Mouse (Mus musculus): Measurements from ENCODE around the gene Cilp. TPM values are rescaled to one million over a fixed set of nuclear protein-coding genes. Genes with fewer than 3 reads are reported as not detected.
A peak's percentile ranks its signal among the peaks of the same experiment; 100 is the strongest.
"Not testable (repeated sequence)": the region's sequence is repeated elsewhere in the genome, so short reads cannot be mapped to it uniquely, and the experiment has no call there.

Gene Cilp
- total RNA-seq (2021): 10 to 100 TPM in 1 of 2 experiments, 1 to 10 TPM in 1; 8.6 to 10.9 TPM
- long read RNA-seq, experiment 1, partial matches to known transcripts: 5 of 5 reads
- long read RNA-seq, experiment 1, other reads (novel, unspliced or antisense): 0 of 5 reads
- long read RNA-seq, experiment 2, partial matches to known transcripts: 0 of 1 reads
- long read RNA-seq, experiment 2, other reads (novel, unspliced or antisense): 1 of 1 reads

DNA sequence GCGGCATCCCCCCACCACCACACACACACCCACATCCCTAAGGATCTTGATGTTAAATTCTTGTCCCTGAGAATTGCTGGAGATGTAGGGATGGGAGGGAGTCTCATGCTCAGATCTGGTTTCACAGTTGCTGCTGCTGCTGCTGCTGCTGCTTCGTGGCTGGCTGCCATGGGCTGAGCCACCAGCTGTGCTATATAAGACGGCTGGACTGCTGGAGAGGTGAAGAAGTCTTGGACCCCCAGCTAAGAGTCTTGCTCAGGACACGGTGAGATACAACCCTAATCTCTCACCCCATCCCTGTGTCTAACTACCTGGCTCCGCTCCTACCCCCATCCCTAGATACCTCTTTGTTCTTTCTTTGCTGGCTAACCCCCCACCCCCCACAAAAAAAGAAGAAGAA lies at the start of gene Cilp:
Cilp (plus strand) TSS at position 222 of the 400 bp plus-strand sequence.
- no peak for DNase-seq

DNA sequence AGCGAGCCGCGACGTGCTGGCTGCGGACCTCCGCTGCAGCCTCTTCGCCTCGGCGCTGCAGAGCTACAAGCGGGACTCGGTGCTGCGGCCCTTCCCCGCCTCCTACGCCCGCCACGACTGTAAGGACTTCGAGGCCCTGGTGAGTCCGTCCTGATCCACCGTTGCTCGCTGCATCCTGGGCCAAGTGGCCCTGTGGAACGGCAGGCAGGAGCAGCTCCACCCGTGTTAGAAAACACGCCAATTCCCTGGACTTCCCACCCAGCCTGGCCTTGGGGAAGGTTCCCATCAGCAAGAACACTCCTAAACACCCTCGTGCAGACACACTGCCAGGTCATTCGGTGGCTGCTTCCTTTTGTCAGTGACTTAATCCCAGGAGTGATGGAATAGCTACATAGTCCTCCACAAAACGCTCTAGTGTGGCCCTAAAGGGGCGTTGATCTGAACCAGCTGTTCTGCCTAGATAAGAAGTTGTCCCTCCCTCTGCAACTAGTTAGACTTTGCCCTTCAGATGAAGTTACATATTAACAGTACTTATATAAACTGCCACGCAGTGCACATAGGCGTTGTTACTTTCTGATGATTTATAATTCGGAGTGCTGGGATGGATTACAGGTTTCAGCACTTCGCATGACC lies 49.4 kb upstream of the Cilp start:
- no peak for DNase-seq

DNA sequence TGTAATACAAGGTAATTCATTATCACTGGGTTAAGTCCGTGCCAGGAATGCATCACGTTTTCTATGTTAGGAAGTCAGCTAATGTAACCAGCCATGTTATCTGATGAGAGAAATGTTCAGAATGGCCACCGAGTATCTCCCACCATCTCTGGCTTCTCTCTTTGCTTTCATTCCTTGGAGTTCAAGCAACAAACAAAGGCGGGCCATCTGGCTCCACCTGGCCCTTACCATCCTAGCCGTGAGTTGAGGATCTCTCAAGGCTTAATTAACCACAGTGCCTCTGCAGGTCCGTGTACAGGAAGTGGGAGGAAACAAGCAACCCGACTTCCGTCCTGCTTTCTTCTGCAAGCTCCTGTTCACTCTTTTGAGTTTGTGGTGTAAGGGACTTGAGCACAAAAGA lies 48.0 kb upstream of the Cilp start:
- DNase-seq: no peak

GRCm38 (mm10) chr9:65217661-65218060 lies 47.3 kb upstream of the Cilp start:
- peak; percentile 69 for DNase-seq

DNA sequence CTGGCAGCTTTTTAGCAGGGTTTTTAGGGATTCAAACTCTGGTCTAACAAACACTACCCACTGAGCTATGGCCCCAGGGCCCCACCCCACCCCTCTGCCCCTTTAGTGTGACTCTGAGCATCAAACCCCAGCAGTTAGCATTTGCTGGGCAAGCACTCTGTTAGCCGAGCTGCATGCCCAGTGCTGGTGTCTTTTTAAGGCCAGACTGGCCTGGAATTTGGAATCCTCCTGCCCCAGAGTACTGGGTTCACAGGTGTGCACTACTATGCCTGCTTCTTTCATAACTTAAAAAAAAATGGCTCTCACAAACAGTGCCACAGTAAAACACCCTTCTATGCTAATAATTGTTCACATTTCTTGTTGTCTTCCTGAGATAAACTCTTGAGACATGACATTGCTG lies 46.1 kb upstream of the Cilp start:
- no peak for DNase-seq

- not testable (repeated sequence) for DNase-seq
Measured at GRCm38 (mm10) chr9:65220398-65220797, 44.6 kb upstream of the Cilp start.

DNA sequence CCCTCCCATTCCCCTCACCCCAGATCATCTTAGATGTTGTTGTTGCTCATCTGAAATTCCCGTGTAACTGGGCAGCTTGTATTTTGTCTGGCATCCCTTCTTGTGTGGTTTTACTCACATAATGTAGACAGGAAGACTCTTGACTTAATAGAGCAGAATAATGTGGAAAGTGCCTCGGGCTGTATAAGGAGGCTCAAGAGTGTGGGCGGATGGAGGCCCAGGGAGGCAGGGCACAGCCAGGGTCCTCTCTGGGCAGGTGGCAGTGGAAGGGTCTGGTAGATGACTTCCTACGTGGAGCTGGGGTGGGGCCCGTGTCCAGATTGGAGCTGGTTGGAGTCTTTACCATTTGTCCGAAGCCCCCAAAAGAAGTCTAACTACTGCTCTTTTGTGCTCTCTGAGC lies 41.1 kb upstream of the Cilp start:
- DNase-seq: no peak

DNA sequence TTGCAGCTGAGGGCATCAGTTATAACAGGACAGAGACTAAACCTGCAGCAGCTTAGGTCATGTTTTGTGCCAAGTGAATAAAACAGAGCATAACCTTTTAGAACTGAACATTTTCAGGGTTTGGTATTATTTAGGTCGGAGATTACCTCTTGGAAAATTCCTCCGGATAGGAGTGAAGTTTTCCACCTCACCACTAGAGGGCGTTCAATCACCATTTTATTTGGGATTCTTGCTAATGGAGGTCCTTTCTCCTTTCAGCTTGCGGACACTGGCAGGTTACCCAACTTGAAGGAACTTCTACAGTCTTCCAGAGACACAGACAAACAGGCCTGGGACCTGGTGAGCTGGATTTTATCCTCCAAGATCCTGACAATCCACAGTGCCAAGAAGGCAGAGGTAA lies 39.2 kb upstream of the Cilp start:
- peak; percentile 70 for DNase-seq

DNA sequence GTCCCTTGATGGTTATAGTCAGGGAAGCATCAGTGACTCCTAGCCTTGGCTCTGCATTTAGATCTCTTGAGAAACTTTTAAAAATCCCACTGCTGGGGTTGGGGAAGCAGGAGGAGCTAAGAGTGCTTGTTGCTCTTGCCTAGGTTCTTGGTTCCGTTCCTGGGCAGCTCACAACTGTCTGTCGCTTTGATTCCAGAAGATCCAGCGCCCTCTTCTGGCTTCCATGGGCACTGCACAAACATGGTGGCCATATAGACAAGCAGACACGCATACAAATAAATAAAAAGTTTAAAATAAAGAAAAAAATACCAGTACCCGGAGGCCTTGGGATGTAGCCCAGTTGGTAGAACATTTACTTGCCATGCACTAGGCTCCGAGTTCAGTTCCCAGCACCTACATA lies 34.7 kb upstream of the Cilp start:
- DNase-seq: no peak

DNA sequence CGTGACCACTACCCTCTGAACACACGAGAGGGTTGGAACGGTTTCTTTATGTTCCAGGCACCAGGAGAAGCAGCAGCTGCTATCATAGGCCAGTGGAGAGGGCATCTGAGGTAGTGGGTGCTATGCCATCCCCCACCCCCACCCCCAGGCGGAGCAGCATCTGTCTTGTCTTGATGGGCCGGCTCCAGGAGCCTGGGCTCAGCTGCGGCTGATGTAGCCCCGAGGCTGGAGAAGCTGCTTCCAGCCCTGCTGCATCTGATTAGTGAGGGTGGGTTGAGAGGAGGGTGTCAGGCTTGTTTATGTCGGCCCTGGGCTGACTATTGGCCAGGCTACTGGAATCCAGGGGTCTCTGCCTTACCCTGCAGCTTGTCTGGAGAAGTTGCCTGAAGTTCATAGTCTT lies 33.7 kb upstream of the Cilp start:
- DNase-seq: no peak

DNA sequence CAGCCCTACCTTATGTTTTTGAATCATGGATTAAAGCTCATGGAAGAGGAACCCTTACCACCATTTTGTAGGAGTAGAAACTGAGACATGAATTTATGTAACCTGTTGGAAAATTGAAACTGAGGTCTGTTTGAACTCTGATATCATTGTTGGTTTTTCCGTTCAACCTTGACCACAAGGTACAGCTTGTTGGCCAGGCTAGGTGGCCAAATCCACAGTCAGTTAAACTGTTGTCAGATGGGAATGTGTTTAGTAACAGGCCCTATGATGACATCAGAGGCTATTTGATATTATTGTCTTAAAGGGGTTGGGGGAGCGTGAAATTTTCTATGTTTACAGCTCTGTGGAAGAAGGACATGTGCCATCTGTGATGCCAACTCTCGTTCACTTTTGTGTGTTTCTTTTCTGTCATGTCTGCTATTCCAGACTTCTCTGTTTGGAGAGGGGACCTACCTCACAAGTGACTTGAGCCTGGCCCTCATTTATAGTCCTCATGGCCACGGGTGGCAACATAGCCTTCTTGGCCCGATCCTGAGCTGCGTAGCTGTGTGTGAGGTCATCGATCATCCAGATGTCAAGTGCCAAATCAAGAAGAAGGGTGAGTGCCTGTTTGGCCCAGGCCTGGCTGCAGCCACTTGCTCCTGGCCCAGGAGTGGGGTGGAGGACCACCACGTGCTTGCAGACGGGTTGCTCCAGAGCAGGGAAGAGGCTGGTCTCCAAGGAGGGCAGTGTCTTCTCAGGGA lies 31.6 kb upstream of the Cilp start:
- no peak for DNase-seq

GRCm38 (mm10) chr9:65234734-65235133 lies 30.2 kb upstream of the Cilp start:
- no peak for DNase-seq

- no peak for DNase-seq
Measured at GRCm38 (mm10) chr9:65235601-65236000, 29.4 kb upstream of the Cilp start.

DNA sequence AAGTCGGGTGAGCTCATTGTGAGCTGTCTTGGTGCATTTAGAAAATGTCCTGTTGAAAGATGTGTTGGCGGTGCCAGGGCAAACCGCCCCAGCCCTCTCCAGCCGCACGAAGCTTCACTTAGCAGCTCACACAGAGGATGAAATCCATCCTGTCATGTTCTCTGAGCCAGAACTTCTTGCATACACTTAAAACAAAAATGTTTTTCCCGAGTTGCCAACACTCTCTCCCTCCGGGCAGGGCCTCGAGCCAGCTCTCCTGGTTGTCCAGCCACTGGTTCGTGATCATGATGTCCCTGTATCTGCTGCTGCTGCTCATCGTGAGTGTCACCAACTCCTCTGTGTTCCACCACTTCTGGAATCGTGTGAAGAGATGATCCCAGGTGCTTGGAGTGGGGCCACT lies 27.4 kb upstream of the Cilp start:
- DNase-seq: no peak

- no peak for DNase-seq
Measured at GRCm38 (mm10) chr9:65238191-65238760, 26.7 kb upstream of the Cilp start.

GRCm38 (mm10) chr9:65239176-65239575 lies 25.8 kb upstream of the Cilp start:
- DNase-seq: no peak

DNA sequence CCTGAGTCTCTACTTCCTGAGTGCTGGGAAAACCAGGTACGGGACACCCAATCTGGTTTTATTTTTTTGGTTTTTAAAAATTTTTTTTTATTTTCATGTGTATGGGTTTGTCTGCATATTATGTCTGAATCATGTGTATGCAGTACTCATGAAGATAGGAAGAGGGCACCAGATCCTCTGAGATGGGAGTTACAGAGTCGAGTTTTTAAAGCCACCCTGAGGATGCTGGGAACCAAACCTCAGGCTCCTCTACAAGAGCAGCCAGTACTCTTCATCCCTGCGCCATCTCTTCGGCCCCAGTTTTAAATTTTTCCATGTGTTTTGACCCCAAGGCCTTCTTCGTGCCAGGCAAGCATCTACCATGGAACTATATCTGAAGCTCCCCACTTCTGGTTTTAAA lies 25.2 kb upstream of the Cilp start:
- DNase-seq: no peak

DNA sequence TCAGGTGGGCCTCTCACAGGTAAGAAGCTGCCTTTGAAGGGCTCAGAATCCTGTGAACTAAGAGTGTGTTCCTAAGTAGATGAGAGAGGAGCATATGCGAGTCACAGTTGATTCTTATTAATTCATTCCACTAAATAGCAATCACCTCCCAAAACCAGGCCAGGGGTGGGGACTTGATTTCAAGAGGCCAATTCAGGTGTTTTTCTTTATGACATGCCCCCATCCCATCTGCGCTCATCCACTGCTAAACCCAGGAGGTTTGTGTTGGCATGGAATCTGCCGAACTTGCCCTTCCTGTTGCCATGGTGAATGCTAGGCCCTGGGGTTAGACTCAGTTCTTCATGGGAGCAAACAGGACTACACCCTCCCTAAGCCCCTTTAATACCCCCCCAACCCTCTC lies 24.4 kb upstream of the Cilp start:
- DNase-seq: no peak

DNA sequence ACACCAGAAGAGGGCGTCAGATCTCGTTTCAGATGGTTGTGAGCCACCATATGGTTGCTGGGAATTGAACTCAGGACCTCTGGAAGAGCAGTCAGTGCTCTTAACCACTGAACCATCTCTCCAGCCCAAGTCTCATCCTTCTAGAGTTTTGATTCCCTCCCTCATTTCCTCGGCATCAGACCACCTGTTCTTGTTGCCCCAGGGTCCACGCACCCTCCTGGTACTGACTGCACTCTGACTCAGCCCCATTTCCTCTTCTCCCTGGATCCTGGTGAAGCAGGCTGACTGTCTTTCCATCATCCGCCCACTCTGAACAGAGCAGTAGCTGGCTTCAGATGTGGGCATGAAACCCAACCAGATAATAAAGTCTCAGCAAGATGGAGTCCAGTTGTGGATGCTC lies 23.0 kb upstream of the Cilp start:
- DNase-seq: no peak

DNA sequence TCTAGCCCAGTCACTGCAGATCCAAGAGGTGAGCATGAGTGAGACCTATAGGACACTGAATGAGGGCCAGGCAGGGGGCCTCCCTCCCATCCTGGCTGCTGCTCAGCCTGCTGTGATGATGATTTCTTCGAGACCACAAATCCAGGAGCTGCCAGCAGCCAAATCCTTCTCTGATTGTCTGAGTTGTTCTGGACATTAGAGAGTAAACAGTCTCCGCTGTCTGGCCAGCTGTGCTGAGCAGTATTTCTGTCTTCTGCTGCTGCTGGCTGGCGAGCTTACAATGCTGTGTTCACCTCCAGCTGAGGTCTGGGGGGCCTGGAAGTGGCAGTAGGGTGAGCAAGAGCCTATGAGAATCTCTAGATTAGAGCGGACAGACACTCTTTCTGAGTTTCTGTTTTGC lies 21.7 kb upstream of the Cilp start:
- no peak for DNase-seq

- DNase-seq: no peak
Measured at GRCm38 (mm10) chr9:65244036-65244806, 20.8 kb upstream of the Cilp start.

DNA sequence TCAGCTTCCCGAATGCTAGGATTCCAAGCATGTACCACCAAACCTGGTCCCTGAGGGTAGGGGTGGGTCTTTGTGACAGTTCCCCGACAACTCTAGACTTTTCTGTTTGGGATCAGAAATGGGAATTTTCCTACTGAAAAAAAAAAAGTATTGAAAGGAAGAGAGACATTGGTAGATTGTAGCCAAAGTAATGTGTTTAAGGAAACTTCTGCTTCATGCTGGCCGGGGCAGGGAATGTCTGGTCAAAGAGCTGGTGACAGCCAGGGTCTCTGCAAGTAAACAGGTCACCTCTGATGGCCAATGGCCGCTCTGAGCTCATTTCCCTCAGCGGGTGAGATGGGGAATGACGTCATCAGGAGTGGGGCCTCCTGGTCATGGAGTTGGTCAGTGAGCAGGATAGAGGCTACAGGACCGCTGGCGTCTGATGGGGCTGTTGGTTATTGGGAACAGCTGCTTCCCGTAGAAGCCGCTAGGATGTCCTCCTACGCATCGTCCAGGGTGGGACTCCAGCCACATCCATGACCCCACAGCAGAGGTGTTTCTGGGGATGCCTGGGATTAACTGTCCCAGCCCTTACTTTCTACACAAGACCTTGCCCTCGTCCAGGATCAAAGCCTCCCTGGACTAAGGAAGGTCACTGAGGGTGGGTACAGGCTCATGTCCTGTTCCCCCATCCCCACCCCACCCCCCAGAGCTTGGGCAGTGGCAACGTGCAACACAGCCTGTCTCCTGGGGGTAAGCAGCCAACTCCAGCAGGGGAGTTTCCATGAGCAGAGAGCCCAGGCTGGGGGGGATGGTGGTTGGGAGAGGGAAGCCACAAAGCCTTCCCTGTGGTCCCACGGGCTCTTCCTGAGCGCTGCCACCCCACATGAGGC lies 17.2 kb upstream of the Cilp start:
- DNase-seq: no peak
